Mouse (Mus musculus) activated CD4-positive, CD25-positive, alpha-beta regulatory T cell, adult 4 months (primary cell): ENCODE measurements around the gene Macf1. TPM values are rescaled to one million over a fixed set of nuclear protein-coding genes. Genes with fewer than 3 reads are reported as not detected.
A peak's percentile ranks its signal among the peaks of the same experiment; 100 is the strongest.
"Not testable (repeated sequence)": the region's sequence is repeated elsewhere in the genome, so short reads cannot be mapped to it uniquely, and the experiment has no call there.

ENCODE experiments used
- ATAC-seq: one replicate; pipeline ENCODE4 v1.8.0; 2017
- polyA plus RNA-seq, 2 experiments: library from polyadenylated mRNA; unstranded; fragments of 100-300 nt; shearing (Covaris generic); gene quantifications; one replicate each; pipeline ENCODE4 v1.2.1; 2017

The Macf1 gene
- polyA plus RNA-seq, 2 experiments from 2014 or later: 141 to 142 TPM

GRCm38 (mm10) chr4:123669696-123670095 is 14.5 kb downstream of the Macf1 start:
- ATAC-seq: no peak

- no peak for ATAC-seq
Observed at GRCm38 (mm10) chr4:123667260-123667867, 16.8 kb downstream of the Macf1 start.

GRCm38 (mm10) chr4:123666517-123666916 is 17.6 kb downstream of the Macf1 start:
- ATAC-seq: no peak

- ATAC-seq: no peak
Observed at GRCm38 (mm10) chr4:123665681-123666278, 18.4 kb downstream of the Macf1 start.

- ATAC-seq: no peak
Observed at GRCm38 (mm10) chr4:123664951-123665661, 19.1 kb downstream of the Macf1 start.

GRCm38 (mm10) chr4:123664021-123664950 is 19.9 kb downstream of the Macf1 start:
- ATAC-seq: peak; percentile 91

GRCm38 (mm10) chr4:123663688-123663965 is 20.5 kb downstream of the Macf1 start:
- no peak for ATAC-seq

- ATAC-seq: no peak
Observed at GRCm38 (mm10) chr4:123662914-123663687, 21.1 kb downstream of the Macf1 start.

- no peak for ATAC-seq
Observed at GRCm38 (mm10) chr4:123658175-123658574, 26.0 kb downstream of the Macf1 start.

- ATAC-seq: no peak
Observed at GRCm38 (mm10) chr4:123655245-123655644, 28.9 kb downstream of the Macf1 start.

- no peak for ATAC-seq
Observed at GRCm38 (mm10) chr4:123654566-123654965, 29.6 kb downstream of the Macf1 start.

- not testable (repeated sequence) for ATAC-seq
Observed at GRCm38 (mm10) chr4:123653446-123653845, 30.7 kb downstream of the Macf1 start.

GRCm38 (mm10) chr4:123652130-123652529 is 32.0 kb downstream of the Macf1 start:
- no peak for ATAC-seq

GRCm38 (mm10) chr4:123649131-123649530 is 35.0 kb downstream of the Macf1 start:
- ATAC-seq: no peak

- ATAC-seq: no peak
Observed at GRCm38 (mm10) chr4:123647668-123648067, 36.5 kb downstream of the Macf1 start.

- no peak for ATAC-seq
Observed at GRCm38 (mm10) chr4:123647109-123647508, 37.1 kb downstream of the Macf1 start.

GRCm38 (mm10) chr4:123645246-123645845 is 38.8 kb downstream of the Macf1 start:
- no peak for ATAC-seq

- ATAC-seq: no peak
Observed at GRCm38 (mm10) chr4:123643561-123643960, 40.6 kb downstream of the Macf1 start.

- ATAC-seq: no peak
Observed at GRCm38 (mm10) chr4:123642877-123643276, 41.3 kb downstream of the Macf1 start.

- no peak for ATAC-seq
Observed at GRCm38 (mm10) chr4:123637136-123637535, 47.0 kb downstream of the Macf1 start.

- no peak for ATAC-seq
Observed at GRCm38 (mm10) chr4:123635428-123635827, 48.7 kb downstream of the Macf1 start.

- ATAC-seq: no peak
Observed at GRCm38 (mm10) chr4:123634436-123634835, 49.7 kb downstream of the Macf1 start.
